Mouse (Mus musculus): ENCODE measurements at regions not wholly inside any gene's neighbourhood (a gene's known extent, or its start where the extent isn't known, plus 50 kb on each side); places are given as distances from the start of the nearest gene placed in this dataset.

DNA sequence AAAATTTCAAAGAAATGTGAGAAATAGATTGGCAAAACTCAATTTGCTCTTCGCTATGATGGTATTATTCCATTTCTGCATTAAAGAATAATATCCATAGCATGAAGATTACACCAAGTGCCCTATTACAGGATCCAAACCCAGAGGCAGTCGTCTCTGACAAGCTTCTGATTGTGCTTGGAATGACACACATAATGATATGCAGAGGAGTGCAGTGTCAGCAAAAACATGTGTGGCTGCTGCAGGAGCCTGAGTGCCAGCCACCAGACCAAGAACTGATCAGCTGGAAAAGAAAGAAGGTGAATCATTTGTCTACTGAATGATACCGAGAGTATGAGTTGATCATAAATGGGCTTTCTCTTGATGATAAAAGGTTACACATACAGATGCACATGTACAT, 137.3 kb downstream of the Il15 start:
- DNase-seq = no peak

DNA sequence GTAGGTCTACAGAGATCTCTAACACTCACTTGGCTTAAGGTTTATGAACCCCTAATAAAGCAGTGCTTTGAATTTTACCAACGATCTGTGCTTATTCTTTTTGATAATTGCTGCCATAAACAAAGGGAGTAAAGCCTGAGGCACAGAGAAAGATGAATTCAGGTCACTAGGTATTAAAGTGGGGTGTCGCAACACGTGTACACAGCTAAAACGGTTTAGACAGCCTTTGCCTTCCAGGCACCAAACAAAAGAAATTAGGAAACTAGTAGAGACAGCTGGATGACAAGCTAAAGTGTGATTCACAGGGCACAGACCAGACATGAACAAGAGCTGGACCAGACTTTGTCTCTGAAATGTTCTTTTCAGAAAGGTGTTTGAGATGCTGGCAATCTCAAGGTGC, 140.8 kb downstream of the Il15 start:
- no peak for DNase-seq

DNA sequence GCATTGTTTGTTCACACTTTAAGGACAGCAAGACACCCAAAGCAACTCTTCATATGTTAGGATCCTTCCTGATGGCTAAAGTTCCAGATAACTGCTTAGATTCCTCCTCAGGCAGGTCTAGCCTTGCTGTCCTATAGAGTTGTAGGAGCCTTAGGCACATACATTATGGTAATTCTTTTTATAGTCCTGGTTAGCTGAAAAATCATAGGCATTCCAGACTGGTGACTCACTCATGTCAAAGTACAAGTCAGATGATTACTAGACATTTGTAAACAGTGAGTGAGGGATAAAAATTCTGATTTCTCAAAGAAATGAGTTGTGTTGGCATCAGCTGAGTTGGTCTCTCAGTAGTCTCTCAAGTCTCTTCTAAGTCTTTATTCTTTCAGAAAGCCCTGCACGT, 142.4 kb downstream of the Il15 start:
- no peak for DNase-seq

DNA sequence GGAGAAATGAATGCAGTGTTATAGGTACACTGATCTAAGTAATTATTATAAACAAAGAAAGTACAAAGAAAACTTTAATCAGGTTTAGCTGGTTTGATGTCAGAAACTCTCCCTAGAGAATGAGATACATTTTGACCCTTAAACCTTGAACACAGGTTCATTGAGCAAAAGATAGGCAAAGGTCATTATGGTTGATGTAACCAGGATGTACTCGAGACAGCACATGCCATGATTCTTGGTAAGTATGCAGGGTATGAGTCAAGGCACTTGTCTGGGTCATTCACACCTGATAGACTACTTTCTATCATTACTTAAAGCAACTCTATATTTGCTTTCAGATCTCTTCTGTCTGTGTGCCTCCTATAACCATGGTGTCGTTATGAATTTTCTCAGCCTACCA, 147.2 kb downstream of the Il15 start:
- DNase-seq = no peak

DNA sequence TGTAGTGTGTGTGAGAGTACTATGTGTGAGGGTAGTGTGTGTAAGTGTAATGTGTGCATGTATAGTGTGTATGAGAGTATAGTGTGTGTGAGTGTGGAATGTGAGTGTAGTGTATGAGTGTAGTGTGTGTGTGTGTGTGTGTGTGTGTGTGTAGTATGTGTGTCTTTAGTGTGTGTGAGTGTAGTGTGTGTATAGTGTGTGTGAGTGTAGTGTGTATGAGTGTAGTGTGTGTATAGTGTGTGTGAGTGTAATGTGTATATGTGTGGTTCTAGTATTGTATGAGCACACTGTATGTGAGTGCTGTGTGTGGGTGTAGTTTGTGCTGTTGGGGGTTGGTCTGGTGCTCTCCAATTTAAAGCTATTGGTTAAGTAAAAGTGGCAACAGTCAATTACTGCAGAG, 150.6 kb downstream of the Il15 start:
- no peak for DNase-seq

DNA sequence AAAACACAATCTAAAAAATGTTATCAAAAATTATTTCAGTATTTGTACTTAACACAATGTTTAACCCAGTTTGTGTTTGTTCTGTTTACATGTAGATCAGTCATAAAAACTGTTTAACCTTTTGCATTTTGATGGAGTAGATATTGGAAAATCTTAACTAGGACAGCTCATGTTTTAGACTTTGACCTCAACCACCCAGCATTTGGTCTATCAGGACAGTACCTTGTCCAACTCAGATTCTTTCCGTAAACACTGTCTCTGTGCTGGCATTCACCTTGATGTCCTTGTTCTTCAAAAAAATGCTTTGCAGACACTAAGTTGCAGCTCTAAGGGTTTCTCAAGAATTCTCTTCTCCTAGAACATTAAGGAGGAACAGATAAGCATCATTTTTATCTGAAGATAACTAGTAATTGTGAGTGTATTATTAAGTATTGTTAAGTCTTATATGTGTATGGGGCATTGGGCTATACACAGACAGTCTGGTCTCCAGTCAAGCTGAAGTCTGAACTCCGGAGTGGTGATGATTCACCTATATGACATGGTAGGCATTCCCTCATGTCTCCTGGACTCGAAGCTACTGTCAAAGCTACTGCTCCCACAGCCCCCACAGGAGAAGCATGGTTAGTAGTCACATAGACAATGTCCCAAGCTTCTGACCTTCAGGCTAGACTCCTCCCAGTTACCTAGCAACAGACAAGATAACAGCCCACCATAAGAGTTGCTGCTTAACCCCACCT, 153.0 kb downstream of the Il15 start:
- DNase-seq = no peak

DNA sequence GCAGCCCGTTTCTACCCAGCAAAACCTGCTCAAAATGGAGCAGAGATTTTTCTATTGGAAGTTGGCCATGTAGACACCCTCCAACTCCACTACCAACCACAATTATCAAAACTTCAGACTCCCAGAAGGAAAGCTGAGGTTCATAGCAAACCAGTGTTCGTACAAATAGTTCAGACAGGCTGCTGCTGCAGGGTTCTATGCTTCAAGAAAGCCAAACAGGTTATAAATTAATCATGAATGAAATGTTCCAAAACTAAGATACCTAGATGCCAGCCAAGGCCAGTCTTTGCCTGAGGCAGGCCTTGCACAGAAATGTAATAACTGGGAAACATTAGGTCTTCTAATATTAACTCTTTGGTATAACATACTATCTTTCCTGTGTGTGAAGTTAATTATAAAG, 158.9 kb downstream of the Il15 start:
- DNase-seq = peak; percentile 31

DNA sequence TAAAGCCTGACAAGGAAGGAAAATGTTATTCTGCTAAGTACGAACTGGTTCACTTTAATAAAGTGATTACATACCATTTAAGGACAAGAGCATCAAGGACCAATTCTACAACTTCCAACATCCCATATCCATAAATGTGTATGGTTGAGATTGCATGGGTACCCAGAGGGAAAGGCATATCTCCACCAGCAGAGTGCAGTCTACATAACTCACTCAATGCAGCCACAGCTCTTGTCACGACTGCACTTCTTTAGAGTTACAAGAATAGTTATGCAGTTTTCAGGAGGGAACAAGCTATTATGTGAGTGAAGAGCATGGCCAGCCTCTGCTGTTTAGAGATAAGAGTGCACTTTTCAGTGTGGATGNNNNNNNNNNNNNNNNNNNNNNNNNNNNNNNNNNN, 173.1 kb downstream of the Il15 start:
- DNase-seq = no peak

DNA sequence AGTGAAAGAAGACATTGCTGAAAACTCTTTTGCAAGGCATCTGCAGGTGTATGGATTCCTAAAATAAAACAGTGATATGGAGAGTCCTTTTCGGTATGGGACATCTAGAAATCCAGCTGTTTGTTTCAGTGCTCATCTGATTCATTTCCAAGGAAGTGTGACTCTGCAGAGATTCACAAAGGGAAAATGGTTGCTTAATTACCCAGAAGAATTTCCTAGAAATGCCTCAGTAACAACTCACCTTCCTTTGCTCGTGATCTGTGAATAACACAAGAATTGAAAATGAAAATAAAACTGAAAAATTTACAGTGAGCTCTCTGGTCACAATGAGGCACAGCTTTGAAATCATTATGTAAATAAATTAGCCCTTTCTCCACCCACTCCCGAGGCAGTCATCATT, 201.3 kb downstream of the Il15 start:
- DNase-seq = no peak

DNA sequence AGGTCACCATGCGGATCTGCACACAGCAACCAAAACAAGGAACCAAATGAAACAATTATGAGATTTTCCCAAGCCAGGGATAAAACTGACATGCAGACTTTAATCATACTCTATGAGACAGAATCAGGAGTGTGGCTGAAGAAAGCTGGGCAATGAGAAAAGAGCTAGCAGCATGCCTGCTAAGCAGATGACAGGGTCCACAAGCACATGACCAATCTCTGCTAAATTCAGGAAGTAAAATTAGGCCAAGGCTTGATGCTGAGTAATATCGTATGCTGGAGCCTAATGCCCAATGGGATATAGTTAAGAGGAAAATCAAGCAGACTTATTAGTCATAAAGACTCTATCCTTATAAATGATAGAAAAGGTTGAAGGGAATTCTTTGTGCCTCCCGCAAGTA, 202.8 kb downstream of the Il15 start:
- no peak for DNase-seq

DNA sequence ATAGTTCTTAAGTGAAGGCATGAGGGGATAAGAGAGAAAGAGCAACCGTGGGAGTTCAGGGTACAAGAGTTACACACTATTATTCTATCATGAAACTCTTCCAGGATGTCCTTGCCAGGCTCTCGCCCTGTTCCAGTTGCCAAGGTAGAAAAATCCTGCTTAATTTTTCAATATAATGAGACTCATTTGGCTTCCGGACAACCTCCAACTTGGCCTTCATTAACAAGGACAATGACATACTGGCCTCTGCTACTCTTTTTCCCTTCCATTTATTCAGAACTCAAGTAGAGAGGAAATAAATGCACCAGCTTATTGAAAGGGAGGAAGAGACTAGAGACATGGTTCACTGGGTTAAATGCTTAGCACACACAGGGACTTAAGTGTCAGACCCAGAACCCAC, 206.5 kb downstream of the Il15 start:
- DNase-seq = no peak

DNA sequence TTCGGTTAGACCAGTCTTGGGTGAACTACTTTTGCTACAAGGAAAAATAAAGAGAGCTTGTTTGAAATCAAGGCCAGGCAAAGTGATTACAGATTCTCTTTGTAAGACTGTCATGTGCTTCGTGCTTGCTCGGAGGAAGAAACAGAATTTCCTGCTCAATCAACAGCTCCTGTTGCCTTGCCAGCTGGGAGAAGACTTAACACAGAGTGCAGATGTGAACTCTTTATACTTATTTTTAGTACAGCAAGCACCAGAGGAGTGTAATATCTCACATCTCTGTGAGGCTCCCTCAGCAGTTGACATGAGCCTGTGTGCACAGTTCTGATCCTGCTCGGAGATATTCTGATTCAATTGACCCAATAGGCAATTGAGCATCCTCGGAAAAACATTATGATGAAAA, 207.9 kb downstream of the Il15 start:
- no peak for DNase-seq

DNA sequence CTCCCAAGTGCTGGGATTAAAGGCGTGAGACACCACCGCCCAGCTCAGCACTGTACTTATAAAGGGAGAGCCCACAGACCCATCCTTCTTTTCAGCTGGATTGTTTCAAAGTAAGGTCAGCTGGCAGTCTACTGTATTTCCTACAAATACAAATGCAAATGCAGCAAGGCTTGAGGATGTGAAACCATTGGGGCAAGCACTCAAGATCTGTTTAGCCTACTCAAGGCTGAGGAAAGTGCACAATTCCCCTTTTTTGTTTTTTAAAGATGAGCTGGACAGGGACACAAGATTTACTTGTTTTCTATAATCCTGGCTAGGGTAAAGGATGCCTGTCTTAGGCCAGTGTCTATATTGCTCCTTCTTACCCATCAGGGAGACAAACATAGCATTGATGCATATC, 212.0 kb downstream of the Il15 start:
- no peak for DNase-seq

DNA sequence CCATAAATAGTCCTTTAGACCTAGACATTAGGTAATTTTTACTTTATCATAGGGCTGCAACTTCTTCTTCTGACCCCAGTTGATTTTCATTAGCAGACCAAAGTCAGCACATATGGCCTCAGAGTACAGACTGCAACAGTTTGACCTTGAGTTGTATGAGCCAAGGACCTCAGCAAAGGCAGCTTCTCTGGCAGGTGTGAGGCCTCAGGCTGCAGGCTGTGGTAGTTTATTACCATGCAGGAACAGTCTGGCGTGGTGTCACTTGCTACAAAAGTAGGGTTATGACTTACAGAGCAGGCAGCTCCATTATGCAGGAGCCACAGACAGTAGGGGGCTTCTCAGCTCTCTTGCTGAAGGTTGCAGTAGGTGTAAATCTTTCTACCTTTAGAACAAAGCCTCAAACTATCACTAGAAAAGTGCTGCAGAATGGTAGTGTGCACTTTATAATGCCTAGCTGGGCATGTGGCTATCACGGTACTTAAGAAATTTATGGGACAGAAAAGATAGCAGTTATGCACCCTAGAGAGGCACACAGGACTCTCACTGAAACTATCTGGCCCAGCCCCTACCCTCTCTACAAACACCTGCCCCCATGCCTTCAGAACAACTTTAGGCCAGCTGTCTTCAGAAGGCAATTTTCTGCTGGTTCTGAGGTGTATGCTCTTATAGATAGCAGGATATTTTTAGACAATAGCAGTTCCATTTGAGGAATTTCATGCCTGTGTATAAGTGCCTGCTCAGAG, 215.7 kb downstream of the Il15 start:
- DNase-seq = peak; percentile 7

DNA sequence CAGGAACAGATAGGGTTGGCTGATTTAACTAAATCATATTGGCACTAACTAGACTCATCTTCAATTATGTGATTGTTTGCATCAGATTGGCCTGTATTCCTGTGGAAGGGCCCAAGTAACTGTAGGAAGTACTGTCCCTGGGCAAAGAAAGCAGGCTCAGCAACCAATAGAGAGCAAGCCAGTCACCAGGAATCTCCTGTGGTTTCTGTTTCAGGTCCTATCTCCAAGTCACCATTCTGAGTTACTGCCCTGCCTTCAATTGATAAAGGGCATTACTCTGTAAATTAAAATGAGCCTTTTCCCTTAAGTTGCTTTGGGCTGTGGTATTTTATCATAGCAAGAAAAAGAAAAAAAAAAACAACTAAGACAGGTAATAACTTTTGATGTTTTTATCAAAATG, 219.0 kb downstream of the Il15 start:
- DNase-seq = no peak

Data from kidney, adult 18-20 months (tissue).